Mouse (Mus musculus) left cerebral cortex, adult 11 months (tissue): ENCODE data around the gene Mical1.

ENCODE experiments used
- DNase-seq: peaks from one replicate; pipeline ENCODE4 v3.0.0; 2022; ENCODE audit warnings: low spot score

The Mical1 gene

GRCm38 (mm10) chr10:41520410-41520673 is 44.2 kb downstream of the Mical1 start:
- DNase-seq, result no peak

DNA sequence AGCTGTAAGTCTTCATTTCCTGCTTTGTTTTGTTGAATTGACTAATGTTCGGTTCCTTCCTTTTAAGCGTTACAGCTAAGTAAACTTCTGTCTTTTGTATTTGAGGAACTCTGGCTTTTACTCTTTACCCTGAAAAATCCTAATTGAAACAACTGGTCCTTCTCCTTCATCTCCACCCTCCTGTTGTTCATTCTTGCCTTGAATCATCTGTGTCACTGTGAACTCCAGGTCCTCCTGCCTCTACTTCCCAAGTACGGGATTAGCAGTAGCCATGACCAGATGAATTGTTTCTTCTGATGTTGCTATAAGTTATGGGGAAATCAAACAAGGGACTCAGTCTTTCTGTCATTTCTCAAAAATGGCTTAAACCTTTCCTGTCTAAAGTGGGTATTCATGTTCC is 47.3 kb downstream of the Mical1 start:
- DNase-seq, result no peak

DNA sequence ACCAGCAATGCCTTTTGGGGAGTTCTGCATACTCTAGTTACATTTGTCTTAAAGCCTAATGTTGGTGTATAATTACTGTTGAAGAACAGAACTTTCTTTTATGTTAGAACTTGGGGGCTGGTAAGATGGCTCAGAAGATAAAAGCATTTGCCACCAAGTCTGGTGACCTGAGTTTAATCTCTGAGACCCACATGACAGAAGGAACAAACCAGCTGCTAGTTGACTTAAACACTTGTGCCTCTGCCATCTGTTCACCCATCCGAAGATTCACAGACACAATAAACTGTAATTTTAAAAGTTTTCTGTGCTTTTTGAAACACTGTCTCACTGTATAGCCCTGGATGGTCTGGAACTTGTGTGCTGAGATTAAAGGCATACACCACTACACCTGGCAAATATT is 49.6 kb downstream of the Mical1 start:
- no peak for DNase-seq

GRCm38 (mm10) chr10:41529972-41530371 is 53.9 kb downstream of the Mical1 start:
- DNase-seq, result no peak

DNA sequence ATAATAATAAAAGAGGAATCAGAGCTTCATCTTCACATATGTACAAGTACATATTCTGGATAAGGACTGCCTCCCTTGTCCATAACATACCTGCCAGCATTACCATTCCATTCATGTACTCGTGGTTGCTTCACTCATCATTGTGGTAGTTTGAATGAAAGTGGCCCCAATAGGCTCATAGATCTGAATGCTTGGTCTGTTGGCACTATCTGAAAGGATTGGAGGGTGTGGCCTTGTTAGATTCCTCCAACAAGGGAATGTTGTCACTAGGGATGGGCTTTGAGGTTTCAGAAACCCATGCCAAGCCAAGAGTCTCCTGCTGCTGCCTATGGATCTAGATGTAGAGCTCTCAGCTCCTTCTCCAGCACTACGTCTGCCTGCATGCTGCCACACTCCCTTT is 59.9 kb downstream of the Mical1 start:
- DNase-seq, result no peak
